Mouse (Mus musculus) mouse embryonic stem cell (cell line): ENCODE measurements around the gene Igf2r.

ENCODE experiments used
- in situ Hi-C, 2 experiments: fragments of 300-500 bp; cut with MboI; formaldehyde crosslinking; loops; 1 replicate in 1 of 2; 3 replicates in 1 of 2; pipeline ENCODE4 v1.14.3; 2019 to 2020; ENCODE audit warnings: low sequenced_read_pairs in 2 of 2, low pct_unique_long_range_greater_than_20kb in 1 of 2, mixed read lengths in 1 of 2; ENCODE audit not compliant: unreplicated experiment in 1 of 2

Igf2r gene

DNA sequence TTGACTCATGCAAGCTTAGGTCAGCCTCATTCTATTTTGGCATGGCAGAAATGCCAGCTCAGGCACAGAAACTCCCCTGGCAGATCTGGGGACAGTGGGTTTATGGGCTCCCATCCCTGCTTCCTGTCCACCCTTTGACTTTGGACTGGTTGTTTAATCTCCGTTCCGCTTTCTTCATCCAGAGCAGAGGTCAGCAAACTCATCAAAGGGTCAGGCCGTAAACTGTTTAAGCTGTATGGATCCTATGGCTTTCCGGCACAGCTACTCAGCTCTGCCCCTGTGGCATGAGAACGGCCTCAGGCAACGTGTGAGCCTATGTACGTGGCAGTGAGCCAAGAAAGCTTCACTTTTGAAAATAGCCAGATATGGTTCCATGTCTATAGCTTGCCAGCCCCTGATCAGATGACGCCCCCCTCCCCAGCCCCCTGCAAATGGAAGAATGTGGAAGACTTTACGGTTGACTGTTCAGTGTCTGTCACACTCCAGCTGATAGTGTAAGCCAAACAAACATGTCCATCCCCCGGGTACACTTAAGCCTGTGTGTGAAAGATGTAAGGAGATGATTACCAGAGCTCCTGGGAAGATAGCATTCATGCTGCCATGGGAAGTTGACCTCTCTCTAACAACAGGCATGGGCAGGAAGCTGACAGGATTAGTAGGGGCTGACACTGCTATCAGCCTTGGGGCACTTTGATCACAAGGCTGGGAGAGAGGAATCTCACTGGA, 21.1 kb upstream of the Igf2r start:
- in situ Hi-C loops: no loop called here

- in situ Hi-C loops: no loop called here
Observed at GRCm38 (mm10) chr17:12782861-12783847, 13.7 kb upstream of the Igf2r start.

- in situ Hi-C loops: no loop called here
Observed at GRCm38 (mm10) chr17:12781101-12781500, 11.6 kb upstream of the Igf2r start.

- in situ Hi-C loops: no loop called here
Observed at GRCm38 (mm10) chr17:12780125-12780524, 10.7 kb upstream of the Igf2r start.

GRCm38 (mm10) chr17:12779442-12779841, 10.0 kb upstream of the Igf2r start:
- in situ Hi-C loops: no loop called here

DNA sequence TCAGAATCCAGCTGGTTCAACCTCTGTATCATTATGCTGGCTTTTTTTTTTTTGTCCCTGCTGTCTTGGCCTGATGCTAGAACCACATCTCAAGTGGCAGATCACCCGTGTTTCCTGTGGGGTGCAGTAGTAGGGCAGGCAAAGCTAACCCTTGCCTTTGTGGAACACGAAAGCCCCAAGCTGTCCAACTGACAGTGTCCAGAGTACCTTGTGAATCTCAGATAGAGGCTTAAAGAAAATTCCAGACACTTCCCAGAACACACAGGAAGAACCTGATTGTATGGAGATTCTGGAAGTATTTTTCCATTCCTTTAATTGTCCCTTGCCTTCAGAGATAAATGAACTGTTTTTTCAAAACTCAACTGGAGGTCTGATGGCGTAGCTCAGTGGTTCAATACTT, 4.5 kb upstream of the Igf2r start:
- in situ Hi-C loops: no loop called here

- in situ Hi-C loops: no loop called here
Observed at GRCm38 (mm10) chr17:12770500-12770899, 1.0 kb upstream of the Igf2r start.

- in situ Hi-C loops: no loop called here
Observed at GRCm38 (mm10) chr17:12768415-12769379, 767 bp downstream of the Igf2r start.

DNA sequence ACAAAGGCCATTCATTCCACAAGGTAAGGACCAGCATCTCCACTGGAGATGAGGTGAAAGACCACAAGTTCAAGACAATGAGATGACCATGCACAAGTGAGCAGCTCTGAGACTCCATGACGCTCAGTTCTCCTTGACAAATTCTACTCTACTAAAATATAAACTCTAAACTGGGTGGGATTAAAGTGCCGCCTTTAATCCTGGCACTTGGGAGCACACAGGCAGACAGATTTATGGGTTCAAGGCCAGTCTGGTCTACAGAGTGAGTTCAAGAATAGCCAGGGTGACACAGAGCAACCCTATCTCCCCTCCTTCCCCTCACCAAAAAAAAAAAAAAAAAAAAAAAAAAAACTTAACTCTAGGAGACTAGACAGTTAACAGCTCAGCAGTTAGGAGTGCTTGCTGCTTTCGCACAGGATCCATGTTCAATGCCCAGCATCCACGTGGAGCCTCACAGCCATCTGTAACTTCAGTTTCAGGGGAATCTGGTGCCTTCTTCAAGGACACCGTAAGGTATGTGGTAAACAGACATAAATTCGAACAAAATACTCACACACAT, 2.1 kb downstream of the Igf2r start:
- in situ Hi-C loops: no loop called here

DNA sequence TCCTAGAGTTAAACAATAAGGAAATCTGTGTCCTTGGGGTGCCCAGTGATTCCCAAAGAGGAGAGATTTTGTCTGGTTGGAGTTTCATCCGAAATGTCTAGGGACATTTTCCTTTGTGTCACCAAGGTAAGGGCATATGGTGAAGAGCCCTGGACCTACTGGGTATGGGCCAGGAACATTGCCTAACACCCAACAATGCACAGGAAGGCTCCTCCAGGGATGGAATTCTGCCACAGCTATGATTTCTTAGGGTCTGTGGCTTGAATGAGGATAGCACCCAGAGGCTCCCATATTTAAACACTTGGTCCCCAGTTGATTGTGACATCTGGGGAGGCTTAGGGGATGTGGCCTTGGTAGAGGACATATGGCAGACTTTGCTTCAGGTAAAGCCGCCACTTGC, 6.1 kb downstream of the Igf2r start:
- in situ Hi-C loops: no loop called here

GRCm38 (mm10) chr17:12760355-12761146, 8.9 kb downstream of the Igf2r start:
- in situ Hi-C loops: no loop called here

DNA sequence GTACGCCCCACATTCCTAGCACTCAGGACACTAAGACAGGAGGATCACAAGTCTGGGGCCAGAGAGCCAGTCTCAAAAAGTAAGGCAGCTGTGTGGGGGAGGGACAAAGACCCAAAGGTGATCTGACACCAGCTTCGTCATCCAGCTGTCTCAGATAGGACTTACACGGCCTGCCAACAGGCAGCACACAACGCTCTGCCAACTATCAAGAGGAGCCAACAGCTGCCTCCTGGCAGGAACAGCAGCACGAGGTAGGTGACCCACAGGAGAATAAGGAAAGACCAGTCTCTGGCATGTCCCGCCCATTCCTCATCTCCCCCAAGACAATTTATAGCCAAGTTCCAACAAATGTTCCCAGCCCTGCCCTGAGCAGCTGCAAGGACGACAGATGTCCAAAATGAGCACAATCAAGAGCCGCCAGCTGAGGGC, 9.8 kb downstream of the Igf2r start:
- in situ Hi-C loops: no loop called here

- in situ Hi-C loops: no loop called here
Observed at GRCm38 (mm10) chr17:12758701-12759455, 10.6 kb downstream of the Igf2r start.

GRCm38 (mm10) chr17:12757990-12758389, 11.5 kb downstream of the Igf2r start:
- in situ Hi-C loops: no loop called here

- in situ Hi-C loops: no loop called here
Observed at GRCm38 (mm10) chr17:12757161-12757560, 12.3 kb downstream of the Igf2r start.

- in situ Hi-C loops: no loop called here
Observed at GRCm38 (mm10) chr17:12755951-12756350, 13.5 kb downstream of the Igf2r start.

DNA sequence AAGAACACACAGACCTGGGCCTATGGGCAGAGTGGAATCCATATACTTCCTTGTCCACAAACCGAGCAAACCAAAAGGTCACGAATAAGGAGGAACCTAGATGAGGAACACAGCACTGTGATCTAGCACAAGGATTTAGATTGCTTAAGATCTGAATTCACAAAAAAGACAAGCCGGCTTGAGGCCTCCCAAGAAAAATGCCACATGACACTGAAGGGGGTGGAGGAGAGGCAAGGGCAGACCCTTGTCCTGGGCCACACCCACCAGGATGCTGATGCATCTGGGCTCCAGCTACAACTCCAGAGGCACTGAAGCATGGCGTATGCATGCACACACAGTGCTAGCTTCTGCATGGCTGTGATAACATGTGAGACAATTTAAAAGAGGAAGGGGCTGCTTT, 14.3 kb downstream of the Igf2r start:
- in situ Hi-C loops: no loop called here
